Mouse (Mus musculus) liver, adult 2 months (tissue): ENCODE data around the gene Plcl2.
"Not testable (repeated sequence)": the region's sequence is repeated elsewhere in the genome, so short reads cannot be mapped to it uniquely, and the experiment has no call there.

Source experiments
- CTCF ChIP-seq: fragments of 200-500 bp; IDR thresholded peaks from 2 replicates; pipeline ENCODE4 v1.5.1; 2011; ENCODE audit warnings: low read depth, low read length, control low read depth
- POLR2A ChIP-seq: fragments of 200-500 bp; IDR thresholded peaks from 2 replicates; pipeline ENCODE4 v1.6.1; 2011; ENCODE audit warnings: low read length, control low read depth; ENCODE audit not compliant: insufficient read depth; ENCODE audit errors: extremely low read depth

- not testable (repeated sequence) for TF ChIP-seq CTCF, POLR2A
These were observed 25.7 kb downstream of the Plcl2 start for GRCm38 (mm10) chr17:50534889-50535288.
